Mouse (Mus musculus) megakaryocyte, embryonic 14.5 days (primary cell): ENCODE data around the gene Cd4.

Experiments used
- FLI1 ChIP-seq: IDR thresholded peaks from 2 replicates; pipeline ENCODE4 v1.6.1; 2012; ENCODE audit warnings: low read length, inconsistent platforms, mixed read lengths
- GATA1 ChIP-seq: IDR thresholded peaks from 3 replicates; pipeline ENCODE4 v1.6.1; 2012; ENCODE audit warnings: mixed read lengths, low read length, inconsistent platforms, borderline replicate concordance

DNA sequence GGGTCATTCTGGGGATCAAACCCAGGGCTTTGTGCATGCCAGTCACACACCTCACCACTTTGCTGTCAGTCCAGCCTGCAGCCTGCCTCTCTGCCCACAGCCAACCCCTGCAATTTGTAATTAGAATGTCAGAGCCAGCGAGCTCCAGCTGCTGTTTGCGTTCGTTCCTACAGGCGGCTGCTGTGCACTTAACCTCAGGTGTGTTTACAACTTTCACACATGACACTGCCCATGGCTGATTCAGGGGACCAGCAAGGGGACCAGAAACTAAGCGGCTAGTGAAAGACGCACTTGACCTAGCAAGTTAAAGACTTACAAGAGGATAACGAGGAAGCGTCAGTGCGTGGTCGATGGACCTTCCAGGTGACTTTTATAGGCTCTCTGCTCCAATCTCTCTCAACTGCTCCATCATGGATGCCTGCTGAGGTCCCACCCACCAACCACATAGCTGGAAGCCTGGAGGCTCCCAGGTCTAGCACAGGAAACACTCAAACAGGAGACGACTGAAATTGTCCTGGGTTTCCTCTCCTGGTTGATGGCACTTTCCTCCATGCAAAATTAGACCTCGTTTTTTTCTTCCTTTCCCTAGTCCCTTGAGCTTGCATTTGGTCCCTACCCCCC, 37.3 kb upstream of the Cd4 start:
- TF ChIP-seq GATA1 (no peak), FLI1 (no peak)
